Mouse (Mus musculus) hindlimb bud, embryonic 11.5 days (tissue): ENCODE measurements around the gene Tmed5.
"Not testable (repeated sequence)": the region's sequence is repeated elsewhere in the genome, so short reads cannot be mapped to it uniquely, and the experiment has no call there.

ENCODE experiments used
- DNase-seq: peaks from one replicate; pipeline ENCODE4 v3.0.0-alpha.2; 2012; ENCODE audit warnings: low read depth, low spot score; ENCODE audit errors: extremely low spot score

Gene Tmed5

DNA sequence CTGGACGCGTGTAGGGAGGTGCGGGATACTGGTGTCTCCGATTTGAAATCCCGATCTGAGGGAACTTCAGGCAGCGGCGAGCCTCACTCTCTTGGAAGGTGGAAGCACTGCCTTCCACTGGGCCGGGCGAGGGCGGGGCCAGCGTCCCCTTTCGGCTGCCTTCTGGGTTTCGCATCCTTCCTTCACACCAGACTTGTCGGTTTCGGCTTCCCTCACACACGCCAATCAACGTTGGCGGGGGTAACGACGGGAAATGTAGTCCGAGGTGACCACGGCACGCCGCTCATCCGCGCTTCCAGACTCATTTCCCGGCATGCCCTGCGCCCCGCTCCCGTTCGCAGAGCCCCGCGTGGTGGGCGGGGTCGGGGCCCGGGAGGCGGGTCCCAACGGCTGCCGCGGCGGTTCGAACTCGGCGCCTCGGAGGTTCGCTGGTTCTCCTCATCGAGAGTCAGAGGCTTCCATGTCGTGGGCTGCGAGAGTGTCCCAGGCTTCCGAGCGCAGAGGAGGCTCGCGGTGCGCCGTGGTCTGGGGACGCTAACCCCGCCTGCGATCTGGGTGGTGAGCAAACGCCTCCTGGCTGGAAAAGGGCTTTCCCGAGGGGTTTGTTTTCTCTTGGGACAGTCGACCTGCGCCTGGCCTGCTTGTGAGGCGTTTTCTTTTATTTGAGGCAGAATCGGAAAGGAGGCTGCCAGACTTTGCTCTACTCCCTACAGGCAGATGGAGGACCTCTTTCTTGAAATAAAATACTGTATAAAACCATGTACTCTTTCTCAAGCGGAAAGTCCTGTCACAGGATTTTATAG is at the start of gene Tmed5, which contains the start of gene Ccdc18:
Gene Tmed5, minus strand, starts transcription at position 180 of the 803 bp plus-strand sequence.
Gene Ccdc18, plus strand, starts transcription at position 435 of the 803 bp plus-strand sequence.
- DNase-seq = peak; percentile 93

DNA sequence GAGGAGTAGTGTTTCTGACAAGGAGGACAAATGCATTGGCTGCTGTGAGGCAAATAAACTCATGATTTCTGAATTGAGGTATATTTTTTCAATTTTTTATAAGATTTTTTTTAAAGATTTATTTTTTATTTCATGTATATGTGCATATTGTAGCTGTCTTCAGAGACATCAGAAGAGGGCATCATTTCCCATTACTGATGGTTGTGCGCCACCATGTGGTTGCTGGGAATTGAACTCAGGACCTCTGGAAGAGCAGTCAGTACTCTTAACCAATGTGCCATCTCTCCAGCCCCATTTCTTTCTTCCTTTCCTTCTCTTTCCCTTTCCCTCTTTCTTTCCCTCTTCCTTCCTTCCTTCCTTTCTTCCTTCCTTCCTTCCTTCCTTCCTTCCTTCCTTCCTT is 31.3 kb upstream of the Tmed5 start:
- no peak for DNase-seq

- DNase-seq = no peak
Measured at GRCm38 (mm10) chr5:108160796-108161195, 28.4 kb upstream of the Tmed5 start.

GRCm38 (mm10) chr5:108152592-108152991 is 20.2 kb upstream of the Tmed5 start:
- DNase-seq = no peak

DNA sequence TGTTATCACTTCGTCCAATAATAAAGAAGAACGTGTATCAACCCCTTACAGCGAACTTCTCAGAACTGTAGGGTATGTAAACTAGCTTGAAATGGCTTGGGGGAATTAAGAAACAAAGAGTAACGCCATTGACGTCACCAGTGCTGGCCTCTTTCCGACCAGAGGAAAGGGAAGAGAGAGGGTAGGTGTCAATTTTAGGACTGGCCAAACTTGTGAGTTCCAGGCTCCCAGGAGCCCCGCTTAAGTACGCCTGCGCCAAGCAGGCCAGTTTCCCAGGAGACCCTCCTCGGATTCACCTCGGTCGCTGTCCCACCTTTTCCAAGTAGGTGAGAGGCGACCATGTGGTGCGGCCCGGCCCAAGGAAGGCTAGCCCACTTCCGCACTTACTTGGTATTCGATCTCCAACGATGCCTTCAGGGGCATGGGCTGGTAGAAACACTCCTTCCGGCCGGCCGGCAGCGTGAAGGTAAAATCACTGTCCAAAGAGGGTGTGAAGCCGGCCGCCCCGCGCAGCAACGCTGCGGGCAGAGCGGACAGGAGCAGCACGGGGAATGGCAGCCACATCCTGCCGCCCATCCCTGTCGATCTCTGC is 475 bp downstream of the Tmed5 start:
- DNase-seq = no peak

DNA sequence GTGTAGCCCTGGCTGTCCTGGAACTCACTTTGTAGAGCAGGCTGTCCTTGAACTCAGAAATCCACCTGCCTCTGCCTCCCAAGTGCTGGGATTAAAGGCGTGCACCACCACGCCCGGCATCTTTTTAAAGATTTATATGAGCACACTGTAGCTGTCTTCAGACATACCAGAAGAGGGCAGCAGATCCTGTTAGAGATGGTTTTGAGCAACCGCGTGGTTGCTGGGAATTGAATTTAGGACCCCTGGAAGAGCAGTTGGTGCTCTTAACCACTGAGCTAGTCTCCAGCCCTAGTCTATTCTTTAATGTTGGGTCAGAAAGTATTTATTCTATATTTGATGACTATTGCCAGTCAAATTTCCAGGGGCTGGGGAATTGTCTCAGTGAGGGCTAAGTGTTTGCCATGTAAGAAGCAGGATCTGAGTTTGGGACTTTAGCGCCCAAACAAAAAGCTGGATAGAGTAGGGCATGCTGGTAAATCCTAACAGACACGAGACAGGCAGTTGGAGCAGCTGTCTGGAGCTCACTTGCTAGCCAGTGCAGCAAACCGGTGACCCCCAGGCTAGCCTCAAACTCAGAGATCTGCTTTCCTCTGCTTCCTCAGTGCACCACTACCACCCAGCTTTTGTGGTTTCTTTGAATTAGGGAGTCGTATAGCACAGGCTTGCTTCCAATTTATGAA is 12.1 kb downstream of the Tmed5 start:
- DNase-seq = no peak

DNA sequence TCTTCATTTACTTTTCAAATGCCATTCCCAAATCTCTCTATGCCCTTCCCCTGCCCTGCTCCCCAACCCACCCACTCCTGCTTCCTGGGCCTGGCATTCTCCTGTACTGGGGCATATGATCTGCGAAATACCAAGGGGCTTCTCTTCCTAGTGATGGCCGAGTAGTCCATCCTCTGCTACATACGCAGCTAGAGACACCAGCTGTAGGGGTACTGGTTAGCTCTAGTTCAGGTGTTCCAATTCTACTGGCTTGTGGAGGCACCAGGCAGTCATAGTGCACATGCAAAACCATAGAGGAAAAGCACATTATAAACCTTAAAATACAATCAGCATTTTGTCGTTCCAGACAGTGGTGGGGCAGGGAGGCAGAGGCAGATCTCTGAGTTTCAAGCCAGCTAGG is 14.7 kb downstream of the Tmed5 start:
- DNase-seq = no peak

GRCm38 (mm10) chr5:108109346-108109745 is 23.1 kb downstream of the Tmed5 start:
- DNase-seq = no peak

DNA sequence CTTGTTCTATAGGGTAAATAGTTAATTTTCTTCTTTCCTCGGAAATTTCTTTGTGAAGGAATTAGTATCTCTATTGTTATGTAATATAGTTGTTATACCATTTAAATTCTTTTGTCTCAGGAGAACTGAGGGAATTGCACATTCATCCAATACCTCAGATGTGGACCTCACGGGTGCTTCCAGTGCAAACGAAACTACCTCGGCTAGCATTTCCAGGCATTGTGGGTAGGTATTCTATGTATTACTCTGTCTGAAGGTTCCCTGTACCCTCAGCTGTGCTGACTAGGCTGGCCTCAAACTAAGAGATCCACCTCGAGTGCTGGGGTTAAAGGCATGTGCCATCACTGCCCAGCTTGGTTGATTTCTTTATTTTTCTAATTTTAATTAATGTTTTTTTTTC is 28.1 kb downstream of the Tmed5 start:
- no peak for DNase-seq

GRCm38 (mm10) chr5:108100196-108100595 is 32.2 kb downstream of the Tmed5 start:
- DNase-seq = no peak

GRCm38 (mm10) chr5:108097676-108098075 is 34.7 kb downstream of the Tmed5 start:
- no peak for DNase-seq

DNA sequence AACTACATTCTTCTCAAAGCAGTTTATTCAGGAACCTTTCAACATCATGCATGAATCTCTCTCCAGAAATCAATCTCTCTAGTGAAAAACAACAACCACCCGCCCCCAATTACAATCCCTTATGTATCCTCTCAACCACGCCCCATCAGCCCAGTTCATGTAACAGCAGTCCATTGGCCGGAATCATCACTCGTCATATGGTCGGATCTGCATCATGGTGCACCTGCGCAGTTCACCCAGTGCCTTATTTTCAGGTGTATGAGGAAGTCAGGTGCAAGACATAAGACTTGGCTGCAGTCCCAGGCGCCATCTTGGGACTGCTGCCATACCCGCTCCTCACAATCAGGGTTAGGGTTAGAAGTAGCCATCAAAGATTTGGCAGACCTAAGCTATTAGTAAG is 39.7 kb downstream of the Tmed5 start:
- not testable (repeated sequence) for DNase-seq

- no peak for DNase-seq
Measured at GRCm38 (mm10) chr5:108085440-108085839, 47.0 kb downstream of the Tmed5 start.

DNA sequence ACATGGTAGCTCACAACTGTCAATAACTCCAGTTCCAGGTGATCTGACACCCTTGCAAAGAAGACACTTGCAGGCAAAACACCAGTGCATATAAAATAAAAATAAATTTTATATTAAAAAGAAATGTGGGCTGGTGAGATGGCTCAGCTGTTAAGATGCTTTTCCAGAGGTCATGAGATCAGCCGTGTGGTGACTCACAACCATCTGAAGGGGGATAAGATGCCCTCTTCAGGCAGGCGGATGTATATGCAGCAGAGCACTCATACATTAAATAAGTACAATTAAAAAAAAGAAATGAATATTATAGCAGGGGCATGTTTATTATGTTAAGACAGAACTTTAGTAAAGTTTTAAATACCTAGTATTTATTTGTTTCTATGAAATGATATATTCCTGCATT is 50.0 kb downstream of the Tmed5 start:
- no peak for DNase-seq

- no peak for DNase-seq
Measured at GRCm38 (mm10) chr5:108079603-108080002, 52.8 kb downstream of the Tmed5 start.

GRCm38 (mm10) chr5:108076833-108077540 is 55.4 kb downstream of the Tmed5 start:
- DNase-seq = no peak

DNA sequence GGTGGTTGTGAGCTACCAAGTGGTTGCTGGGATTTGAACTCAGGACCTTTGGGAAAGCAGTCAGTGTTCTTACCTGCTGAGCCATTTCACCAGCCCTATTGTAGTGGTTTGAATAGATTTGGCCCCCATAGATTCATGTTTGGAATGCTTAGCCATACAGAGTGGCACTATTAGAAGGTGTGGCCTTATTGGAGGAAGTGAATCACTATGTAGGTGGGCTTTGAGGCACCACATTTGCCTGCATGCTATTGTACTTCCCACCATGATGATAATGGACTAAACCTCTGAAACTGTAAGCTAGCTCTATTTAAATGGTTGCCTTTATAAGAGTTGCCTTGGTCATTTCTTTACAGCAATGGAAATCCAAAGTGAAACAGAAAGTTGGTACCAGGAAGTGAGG is 56.2 kb downstream of the Tmed5 start:
- DNase-seq = no peak

DNA sequence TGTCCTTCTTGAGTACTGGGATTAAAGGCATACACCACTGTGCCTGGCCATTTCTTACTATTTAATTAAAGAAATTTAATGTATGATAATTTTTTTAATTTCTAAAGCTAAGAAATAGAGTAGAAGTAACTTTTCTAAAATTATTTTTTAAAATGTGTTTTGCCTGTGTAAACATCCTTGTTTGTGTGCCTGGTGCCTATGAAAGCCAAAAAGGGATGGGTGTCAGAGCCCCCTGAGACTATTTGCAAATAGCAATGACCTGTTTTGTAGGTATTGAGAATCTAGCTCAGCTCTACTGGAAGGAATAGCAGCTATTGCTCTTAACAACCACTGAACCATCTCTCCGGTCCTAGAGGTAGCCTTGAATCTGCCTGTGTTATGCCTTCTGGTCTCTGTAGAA is 60.1 kb downstream of the Tmed5 start:
- DNase-seq = no peak

GRCm38 (mm10) chr5:108065465-108066411 is 66.7 kb downstream of the Tmed5 start, which contains the start of gene Mtf2:
Gene Mtf2 (plus strand): TSS chr5:108065674.
- DNase-seq = peak; percentile 96

DNA sequence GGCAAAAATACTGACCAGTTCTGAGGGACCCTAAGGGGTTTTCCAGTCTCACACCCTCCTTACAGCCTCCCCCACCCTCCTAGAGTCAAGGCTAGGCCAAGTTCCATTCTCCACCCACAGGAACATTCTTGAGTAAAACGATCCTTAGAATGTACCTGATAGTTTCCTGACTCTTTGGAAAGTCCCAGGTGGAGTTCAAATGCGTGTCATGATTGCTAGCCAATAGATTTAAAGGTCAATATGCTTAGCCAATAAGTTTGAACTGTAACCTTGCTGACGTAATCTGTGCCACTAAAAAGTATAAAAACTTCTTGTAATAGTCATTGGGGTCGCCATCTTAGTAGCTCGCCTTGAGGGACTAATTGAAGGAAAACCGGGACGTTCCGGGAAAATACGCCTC is 72.0 kb downstream of the Tmed5 start:
- no peak for DNase-seq
